Mouse (Mus musculus) bone marrow, adult 2 months (tissue): ENCODE data around the gene Brwd3. TPM values are rescaled to one million over a fixed set of nuclear protein-coding genes. Genes with fewer than 3 reads are reported as not detected.

Experiments used
- H3K27ac ChIP-seq: fragments of 200-500 bp; 2 replicates; pipeline ENCODE4 v1.5.1; 2012; ENCODE audit warnings: low read depth, mild to moderate bottlenecking, control low read depth, inconsistent platforms, low read length; ENCODE audit not compliant: control insufficient read depth, poor library complexity, insufficient read depth
- H3K4me1 ChIP-seq: fragments of 200-500 bp; 2 replicates; pipeline ENCODE4 v1.6.1; 2011; ENCODE audit warnings: low read length; ENCODE audit not compliant: control insufficient read depth, insufficient read depth
- H3K4me3 ChIP-seq: fragments of 200-500 bp; replicated peaks from 2 replicates; pipeline ENCODE3; 2011; ENCODE audit warnings: mild to moderate bottlenecking, low read depth, low read length, control low read depth; ENCODE audit not compliant: control insufficient read depth
- CTCF ChIP-seq: fragments of 200-500 bp; IDR thresholded peaks from 2 replicates; pipeline ENCODE4 v1.5.1; 2011; ENCODE audit warnings: low read length, control low read depth; ENCODE audit not compliant: control insufficient read depth, insufficient read depth
- POLR2A ChIP-seq: fragments of 200-500 bp; IDR thresholded peaks from 2 replicates; pipeline ENCODE4 v1.6.1; 2011; ENCODE audit warnings: low read depth, mild to moderate bottlenecking, control low read depth, low read length, borderline replicate concordance; ENCODE audit not compliant: control insufficient read depth
- WGBS: fragments of 180-500 bp; shearing (Covaris S2); methylation state at CpG from one replicate; pipeline ENCODE4 v1.1.7; 2018; 5-methylcytosine and 5-hydroxymethylcytosine counted together
- polyA plus RNA-seq: library from polyadenylated mRNA; stranded (reverse); fragments of >200 nt; gene quantifications from 2 replicates; pipeline ENCODE4 v1.2.4, GENCODE M21; 2011; ENCODE audit warnings: low replicate concordance; ENCODE audit not compliant: missing spikeins, insufficient read depth, insufficient read length

Gene Brwd3
- polyA plus RNA-seq, 1 experiment: 5.6 TPM

GRCm38 (mm10) chrX:108828111-108828510 is 6.1 kb downstream of the Brwd3 start:
- no peak for TF ChIP-seq POLR2A
- no peak for TF ChIP-seq CTCF
- no peaks in the 10 kb centered on the region for H3K4me1 ChIP-seq
- 41% methylated on average over 2 of the region's 2 CpGs for WGBS
- H3K27ac ChIP-seq: no peak overlapping the region
- no peak overlapping the region for H3K4me3 ChIP-seq

GRCm38 (mm10) chrX:108797268-108797667 is 36.9 kb downstream of the Brwd3 start:
- no peak for TF ChIP-seq POLR2A
- TF ChIP-seq CTCF: no peak
- WGBS: 66% methylated on average over 3 of the region's 3 CpGs
- H3K4me1 ChIP-seq: no peaks in the 10 kb centered on the region
- no peak overlapping the region for H3K4me3 ChIP-seq
- no peak overlapping the region for H3K27ac ChIP-seq

- H3K27ac ChIP-seq: no peak overlapping the region
- 79% methylated on average over 4 of the region's 4 CpGs for WGBS
These were observed 50.4 kb downstream of the Brwd3 start for GRCm38 (mm10) chrX:108783724-108784123.

DNA sequence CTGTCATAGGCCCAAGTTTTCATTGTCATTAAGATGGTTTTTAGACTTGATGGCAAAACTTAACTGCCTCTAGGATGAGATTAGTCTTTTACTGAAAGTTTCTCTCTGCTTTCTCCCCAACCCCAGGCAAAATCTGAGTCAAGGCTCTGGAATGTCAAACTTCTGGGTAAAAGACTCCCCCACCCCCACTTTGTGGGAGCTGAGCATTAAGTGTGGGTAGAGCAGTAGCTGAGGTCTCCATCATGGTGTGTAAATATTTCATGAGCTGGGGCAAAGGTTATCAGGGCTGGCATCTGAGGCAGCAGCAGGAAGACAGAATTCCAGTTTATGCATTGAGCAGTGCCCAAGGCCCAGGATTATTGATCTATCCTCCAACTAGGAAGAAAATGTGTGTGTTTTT is 102.4 kb downstream of the Brwd3 start:
- no peak overlapping the region for H3K4me3 ChIP-seq
- no peak for TF ChIP-seq POLR2A
- TF ChIP-seq CTCF: no peak
- H3K27ac ChIP-seq: no peak overlapping the region
- H3K4me1 ChIP-seq: no peaks in the 10 kb centered on the region

More at GRCm38 (mm10) chrX:108783724-108784123, 50.4 kb downstream of the Brwd3 start:
- no peak for TF ChIP-seq CTCF
- TF ChIP-seq POLR2A: no peak
- H3K4me3 ChIP-seq: no peak overlapping the region
- no peaks in the 10 kb centered on the region for H3K4me1 ChIP-seq

DNA sequence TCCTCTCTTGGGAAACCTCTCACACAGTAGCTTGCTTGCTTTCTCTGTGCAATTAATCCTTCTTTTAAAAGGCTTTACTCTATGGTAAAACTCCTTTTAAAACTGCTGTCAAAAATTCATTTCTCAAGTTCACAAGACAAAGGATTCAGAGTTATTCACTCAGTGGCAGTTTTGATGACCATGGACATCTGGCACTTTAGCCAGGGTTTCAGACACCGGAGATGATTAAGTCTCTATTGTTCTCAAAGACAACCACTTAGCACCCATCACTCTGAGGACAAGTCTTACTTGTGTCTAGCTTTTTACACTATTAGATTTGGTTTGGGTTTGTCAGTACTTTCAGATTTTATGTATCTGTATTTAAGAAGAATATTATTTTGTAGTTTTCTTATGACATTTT is 104.6 kb downstream of the Brwd3 start:
- H3K4me3 ChIP-seq: no peak overlapping the region
- WGBS: 81% methylated on average over 1 of the region's 1 CpGs
- H3K4me1 ChIP-seq: no peaks in the 10 kb centered on the region
- TF ChIP-seq POLR2A: no peak
- no peak for TF ChIP-seq CTCF
- no peak overlapping the region for H3K27ac ChIP-seq

- TF ChIP-seq CTCF: no peak
- 81% methylated on average over 3 of the region's 3 CpGs for WGBS
These were observed 105.1 kb downstream of the Brwd3 start for GRCm38 (mm10) chrX:108729068-108729467.

GRCm38 (mm10) chrX:108728334-108728733 is 105.8 kb downstream of the Brwd3 start:
- no peak for TF ChIP-seq POLR2A
- no peak for TF ChIP-seq CTCF
- H3K27ac ChIP-seq: no peak overlapping the region
- 42% methylated on average over 3 of the region's 3 CpGs for whole genome bisulfite sequencing
- no peaks in the 10 kb centered on the region for H3K4me1 ChIP-seq
- H3K4me3 ChIP-seq: no peak overlapping the region

More at GRCm38 (mm10) chrX:108729068-108729467, 105.1 kb downstream of the Brwd3 start:
- Histone ChIP-seq H3K4me1 (no peaks in the 10 kb centered on the region), H3K4me3 (no peak overlapping the region), H3K27ac (no peak overlapping the region)

DNA sequence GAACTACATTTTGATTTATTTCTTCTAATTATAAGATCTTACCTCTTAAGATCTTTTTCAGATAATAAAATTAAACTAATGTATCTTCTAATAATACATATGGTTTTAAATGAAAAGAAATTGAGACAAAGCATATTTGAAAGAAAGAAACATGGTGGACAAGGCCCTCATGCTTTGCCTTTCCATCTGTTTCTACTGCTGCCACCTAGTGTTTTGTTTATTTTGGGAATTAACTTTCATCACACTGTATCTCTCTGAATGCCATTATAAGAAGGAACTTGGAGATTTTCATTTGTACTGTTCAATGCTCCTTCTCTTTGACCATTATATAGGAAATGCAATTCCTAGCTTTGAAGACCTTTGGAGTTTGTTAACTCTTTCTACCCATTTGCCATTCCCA is 109.9 kb downstream of the Brwd3 start:
- Histone ChIP-seq H3K4me3 (no peak overlapping the region), H3K4me1 (no peaks in the 10 kb centered on the region), H3K27ac (no peak overlapping the region)
- no peak for TF ChIP-seq CTCF
- no peak for TF ChIP-seq POLR2A

DNA sequence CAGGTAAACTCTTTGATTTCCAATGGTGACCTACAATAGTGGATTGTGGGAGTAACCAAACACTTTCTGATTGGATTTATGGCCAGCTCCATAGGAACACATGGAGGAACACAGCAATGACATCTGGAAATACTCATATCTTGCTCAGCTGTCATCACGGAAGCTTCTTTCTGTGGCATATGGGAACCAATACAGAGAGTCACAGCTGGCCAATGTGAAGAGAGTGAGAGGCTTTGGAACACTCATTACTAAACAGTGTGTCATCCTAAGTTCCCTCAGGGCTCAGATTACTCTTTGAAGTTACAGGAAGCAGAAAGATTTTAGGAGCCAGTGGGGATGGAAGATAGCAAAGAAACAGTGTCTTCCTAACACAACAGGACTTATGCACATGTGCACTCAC is 111.7 kb downstream of the Brwd3 start:
- no peak overlapping the region for H3K4me3 ChIP-seq
- 91% methylated on average over 1 of the region's 1 CpGs for WGBS
- H3K27ac ChIP-seq: no peak overlapping the region
- H3K4me1 ChIP-seq: no peaks in the 10 kb centered on the region
- TF ChIP-seq POLR2A (no peak), CTCF (no peak)
